Mouse (Mus musculus) MEL (cell line): ENCODE measurements around the gene Zfp189. TPM values are rescaled to one million over a fixed set of nuclear protein-coding genes. Genes with fewer than 3 reads are reported as not detected.
A peak's percentile ranks its signal among the peaks of the same experiment; 100 is the strongest.
"Not testable (repeated sequence)": the region's sequence is repeated elsewhere in the genome, so short reads cannot be mapped to it uniquely, and the experiment has no call there.

Source experiments
- DNase-seq: peaks from one replicate; pipeline ENCODE4 v3.0.0; 2011; ENCODE audit warnings: low read depth, low spot score
- H3K27ac ChIP-seq: 2 replicates; pipeline ENCODE4 v1.5.1; 2012; ENCODE audit warnings: low read depth, mild to moderate bottlenecking, control low read depth, low read length, moderate library complexity; ENCODE audit not compliant: control insufficient read depth
- H3K27me3 ChIP-seq, 2 experiments: fragments of 150-350 bp in 1 of 2; sonication (generic) in 1 of 2; 2 replicates each; pipeline ENCODE4 v1.6.1; 2012; ENCODE audit warnings: low read length in 2 of 2, mild to moderate bottlenecking in 2 of 2, improper control_type of control experiment in 1 of 2, moderate library complexity in 1 of 2; ENCODE audit not compliant: insufficient read depth in 2 of 2, control insufficient read depth in 1 of 2
- H3K36me3 ChIP-seq, 2 experiments: 2 replicates each; pipeline ENCODE4 v1.6.1; 2012 to 2014; ENCODE audit warnings: low read length in 2 of 2, improper control_type of control experiment in 1 of 2, inconsistent platforms in 1 of 2, mild to moderate bottlenecking in 1 of 2; ENCODE audit not compliant: insufficient read depth in 2 of 2, control insufficient read depth in 1 of 2
- H3K4me1 ChIP-seq, 2 experiments: fragments of 150-350 bp in 1 of 2; sonication (generic) in 1 of 2; 2 replicates each; pipeline ENCODE4 v1.6.1; 2012; ENCODE audit warnings: low read length in 2 of 2, improper control_type of control experiment in 1 of 2, mild to moderate bottlenecking in 1 of 2; ENCODE audit not compliant: insufficient read depth in 2 of 2, control insufficient read depth in 1 of 2
- H3K4me3 ChIP-seq, 2 experiments: fragments of 150-350 bp in 1 of 2; sonication (generic) in 1 of 2; 2 replicates each; pipeline ENCODE4 v1.5.1; 2012; ENCODE audit warnings: low read depth in 2 of 2, low read length in 2 of 2, mild to moderate bottlenecking in 2 of 2, moderate library complexity in 2 of 2, control low read depth in 1 of 2, improper control_type of control experiment in 1 of 2; ENCODE audit not compliant: control insufficient read depth in 1 of 2, insufficient read depth in 1 of 2
- H3K79me2 ChIP-seq: 2 replicates; pipeline ENCODE4 v1.6.1; 2012; ENCODE audit warnings: mild to moderate bottlenecking, low read length, moderate library complexity; ENCODE audit not compliant: control insufficient read depth, poor library complexity, insufficient read depth
- H3K9ac ChIP-seq: 2 replicates; pipeline ENCODE4 v1.6.1; 2012; ENCODE audit warnings: low read depth, mild to moderate bottlenecking, control low read depth, low read length, moderate library complexity; ENCODE audit not compliant: control insufficient read depth, poor library complexity, severe bottlenecking
- H3K9me3 ChIP-seq: fragments of 150-350 bp; sonication (generic); replicated peaks from 2 replicates; pipeline ENCODE4 v1.6.1; 2012; ENCODE audit warnings: mild to moderate bottlenecking, low read length, improper control_type of control experiment, moderate library complexity; ENCODE audit not compliant: insufficient read depth
- BHLHE40 ChIP-seq: IDR thresholded peaks from 2 replicates; pipeline ENCODE4 v1.6.1; 2012; ENCODE audit warnings: low read depth, mild to moderate bottlenecking, inconsistent platforms, low read length, improper control_type of control experiment, borderline replicate concordance
- CHD1 ChIP-seq: IDR thresholded peaks from 2 replicates; pipeline ENCODE4 v1.6.1; 2012; ENCODE audit warnings: low read depth, mild to moderate bottlenecking, inconsistent platforms, low read length, improper control_type of control experiment
- CTCF ChIP-seq, 3 experiments: IDR thresholded peaks in 2 of 3; conservative IDR thresholded peaks in 1 of 3; 2 replicates each; pipeline ENCODE4 v1.5.1; 2011 to 2012; ENCODE audit warnings: low read length in 3 of 3, low read depth in 2 of 3, mild to moderate bottlenecking in 2 of 3, improper control_type of control experiment in 1 of 3, inconsistent platforms in 1 of 3, mixed read lengths in 1 of 3, moderate library complexity in 1 of 3; ENCODE audit not compliant: control insufficient read depth in 1 of 3, insufficient read depth in 1 of 3, poor library complexity in 1 of 3, severe bottlenecking in 1 of 3
- E2F4 ChIP-seq: IDR thresholded peaks from 2 replicates; pipeline ENCODE4 v1.6.1; 2011; ENCODE audit warnings: low read depth, low read length, improper control_type of control experiment, borderline replicate concordance
- EP300 ChIP-seq, 2 experiments: IDR thresholded peaks; 2 replicates each; pipeline ENCODE4 v1.6.1; 2011; ENCODE audit warnings: improper control_type of control experiment in 2 of 2, low read length in 2 of 2, low read depth in 1 of 2, mild to moderate bottlenecking in 1 of 2
- ETS1 ChIP-seq: IDR thresholded peaks from 2 replicates; pipeline ENCODE4 v1.6.1; 2012; ENCODE audit warnings: low read depth, mild to moderate bottlenecking, inconsistent platforms, low read length, improper control_type of control experiment, moderate library complexity
- GATA1 ChIP-seq: IDR thresholded peaks from 2 replicates; pipeline ENCODE4 v1.6.1; 2011; ENCODE audit warnings: low read depth, low read length, improper control_type of control experiment
- HCFC1 ChIP-seq: IDR thresholded peaks from 2 replicates; pipeline ENCODE4 v1.6.1; 2012; ENCODE audit warnings: low read depth, mild to moderate bottlenecking, inconsistent platforms, low read length, improper control_type of control experiment, moderate library complexity
- MAFK ChIP-seq: IDR thresholded peaks from 2 replicates; pipeline ENCODE4 v1.6.1; 2011; ENCODE audit warnings: low read depth, mild to moderate bottlenecking, low read length, improper control_type of control experiment, borderline replicate concordance
- MAX ChIP-seq: IDR thresholded peaks from 2 replicates; pipeline ENCODE4 v1.6.1; 2011; ENCODE audit warnings: low read length, improper control_type of control experiment
- MAZ ChIP-seq: IDR thresholded peaks from 2 replicates; pipeline ENCODE4 v1.6.1; 2012; ENCODE audit warnings: low read depth, mild to moderate bottlenecking, inconsistent platforms, low read length, improper control_type of control experiment
- MEF2A ChIP-seq: IDR thresholded peaks from 2 replicates; pipeline ENCODE4 v1.6.1; 2014; ENCODE audit warnings: low read depth, mild to moderate bottlenecking, inconsistent platforms, low read length, improper control_type of control experiment; ENCODE audit not compliant: poor library complexity, insufficient replicate concordance, severe bottlenecking; ENCODE audit errors: extremely low read depth
- MXI1 ChIP-seq: IDR thresholded peaks from 2 replicates; pipeline ENCODE4 v1.6.1; 2011; ENCODE audit warnings: mild to moderate bottlenecking, low read depth, low read length, improper control_type of control experiment
- NRF1 ChIP-seq: IDR thresholded peaks from 2 replicates; pipeline ENCODE4 v1.6.1; 2014; ENCODE audit warnings: low read depth, mild to moderate bottlenecking, inconsistent platforms, low read length, improper control_type of control experiment, moderate library complexity; ENCODE audit not compliant: poor library complexity, insufficient read depth, severe bottlenecking
- POLR2A ChIP-seq, 2 experiments: IDR thresholded peaks; 2 replicates each; pipeline ENCODE4 v1.6.1; 2011 to 2012; ENCODE audit warnings: low read length in 2 of 2, mild to moderate bottlenecking in 2 of 2, control low read depth in 1 of 2, improper control_type of control experiment in 1 of 2, low read depth in 1 of 2, moderate library complexity in 1 of 2; ENCODE audit not compliant: control insufficient read depth in 1 of 2, insufficient read depth in 1 of 2, poor library complexity in 1 of 2
- POLR2AphosphoS2 ChIP-seq: IDR thresholded peaks from 2 replicates; pipeline ENCODE4 v1.6.1; 2011; ENCODE audit warnings: low read length, improper control_type of control experiment
- RAD21 ChIP-seq: IDR thresholded peaks from 2 replicates; pipeline ENCODE4 v1.6.1; 2011; ENCODE audit warnings: mild to moderate bottlenecking, low read depth, low read length, improper control_type of control experiment
- RCOR1 ChIP-seq: IDR thresholded peaks from 2 replicates; pipeline ENCODE4 v1.6.1; 2012; ENCODE audit warnings: low read depth, mild to moderate bottlenecking, inconsistent platforms, low read length, improper control_type of control experiment
- TAL1 ChIP-seq: IDR thresholded peaks from 2 replicates; pipeline ENCODE4 v1.6.1; 2012; ENCODE audit warnings: mild to moderate bottlenecking, inconsistent platforms, low read length, moderate library complexity, mixed read lengths
- TBP ChIP-seq: IDR thresholded peaks from 2 replicates; pipeline ENCODE4 v1.8.0; 2011; ENCODE audit warnings: low read depth, low read length, improper control_type of control experiment
- UBTF ChIP-seq: IDR thresholded peaks from 2 replicates; pipeline ENCODE4 v1.6.1; 2012; ENCODE audit warnings: low read depth, mild to moderate bottlenecking, inconsistent platforms, low read length, improper control_type of control experiment, moderate library complexity, borderline replicate concordance; ENCODE audit not compliant: insufficient read depth
- ZKSCAN1 ChIP-seq: IDR thresholded peaks from 2 replicates; pipeline ENCODE4 v1.6.1; 2012; ENCODE audit warnings: low read depth, mild to moderate bottlenecking, inconsistent platforms, low read length, improper control_type of control experiment, moderate library complexity
- ZNF384 ChIP-seq: IDR thresholded peaks from 2 replicates; pipeline ENCODE4 v1.6.1; 2012; ENCODE audit warnings: low read depth, mild to moderate bottlenecking, inconsistent platforms, low read length, improper control_type of control experiment
- polyA plus RNA-seq, 2 experiments: library from polyadenylated mRNA; stranded (reverse) in 1 of 2; unstranded in 1 of 2; fragments of >175 nt in 1 of 2; fragments of >200 nt in 1 of 2; gene quantifications; 2 replicates each; pipeline versions ENCODE4 v1.2.1 to v1.2.4; 2012; ENCODE audit warnings: low replicate concordance in 2 of 2, low read depth in 1 of 2; ENCODE audit not compliant: insufficient read length in 2 of 2, insufficient read depth in 1 of 2, missing spikeins in 1 of 2
- total RNA-seq: library from RNA; depleted of rRNA; stranded (reverse); fragments of 300-350 nt; gene quantifications from 2 replicates; pipeline ENCODE4 v1.2.3, GENCODE M21; 2012

Zfp189 gene
- total and polyA plus RNA-seq, 3 experiments: 3.3 to 5.3 TPM; not detected in 1

DNA sequence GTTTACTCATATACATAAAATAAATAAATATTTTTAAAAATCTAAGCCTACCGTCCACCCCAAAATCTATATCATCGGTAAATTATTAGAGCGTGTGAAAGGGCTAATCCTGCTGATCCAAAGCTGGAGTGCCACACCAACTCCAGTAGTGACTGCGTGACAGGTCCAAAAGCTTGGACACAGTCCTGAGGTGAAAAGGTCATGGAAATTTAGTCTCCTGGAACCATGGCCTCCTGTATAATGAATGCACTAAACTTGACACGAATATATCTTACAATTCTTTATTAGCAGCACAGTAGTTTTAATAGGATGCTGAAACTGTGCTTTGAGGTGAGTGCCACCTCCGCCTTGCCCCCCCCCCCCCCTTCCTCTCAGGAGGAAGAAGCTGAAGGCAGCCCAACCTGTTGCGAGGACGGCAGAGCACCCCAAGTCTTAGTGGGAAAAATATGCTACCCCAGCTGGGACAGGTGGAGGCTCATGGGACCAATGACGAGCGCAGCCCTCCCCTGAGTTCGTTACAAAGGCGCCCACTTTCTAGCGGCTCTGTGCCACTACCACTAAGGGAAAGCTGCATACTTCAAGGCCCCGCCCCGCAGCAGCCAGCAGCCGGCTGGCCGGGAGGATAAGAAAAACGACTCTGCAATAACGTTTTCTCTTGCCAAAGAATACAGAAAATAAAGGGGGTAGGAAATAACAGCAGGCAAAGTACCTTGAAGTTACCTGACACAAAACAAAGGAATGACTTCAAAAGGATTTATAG, 42.7 kb upstream of the Zfp189 start (continued):
- TF ChIP-seq EP300 (IDR thresholded peaks at IDR 0.05; ENCODE audit: low read depth in 1 of 2, low read length in 2 of 2) (peak; percentile 39 to 86; a peak in 3 of 4 replicates), POLR2AphosphoS2 (no peak), BHLHE40 (no peak), ETS1 (peak; percentile 18; the same call in 1 of the 2 replicates), RCOR1 (no peak), RAD21 (no peak), CHD1 (no peak), POLR2A (IDR thresholded peaks at IDR 0.05; ENCODE audit: control insufficient read depth in 1 of 2, insufficient read depth in 1 of 2, low read depth in 1 of 2, low read length in 2 of 2, poor library complexity in 1 of 2) (no peak; a peak in 1 of 4 replicates), MAZ (peak; percentile 45; the same call in 1 of the 2 replicates), CTCF (IDR thresholded peaks at IDR 0.05 in 2 of 3, conservative IDR thresholded peaks at IDR 0.05 in 1 of 3; ENCODE audit: control insufficient read depth in 1 of 3, insufficient read depth in 1 of 3, low read depth in 2 of 3, low read length in 3 of 3, poor library complexity in 1 of 3, severe bottlenecking in 1 of 3) (no peak), MAX (no peak), UBTF (no peak), ZNF384 (no peak), MEF2A (no peak), TBP (no peak), ZKSCAN1 (no peak), E2F4 (no peak), TAL1 (peak; percentile 62), MXI1 (no peak), MAFK (no peak), NRF1 (no peak), GATA1 (no peak; the same call in 1 of the 2 replicates), HCFC1 (no peak)

DNA sequence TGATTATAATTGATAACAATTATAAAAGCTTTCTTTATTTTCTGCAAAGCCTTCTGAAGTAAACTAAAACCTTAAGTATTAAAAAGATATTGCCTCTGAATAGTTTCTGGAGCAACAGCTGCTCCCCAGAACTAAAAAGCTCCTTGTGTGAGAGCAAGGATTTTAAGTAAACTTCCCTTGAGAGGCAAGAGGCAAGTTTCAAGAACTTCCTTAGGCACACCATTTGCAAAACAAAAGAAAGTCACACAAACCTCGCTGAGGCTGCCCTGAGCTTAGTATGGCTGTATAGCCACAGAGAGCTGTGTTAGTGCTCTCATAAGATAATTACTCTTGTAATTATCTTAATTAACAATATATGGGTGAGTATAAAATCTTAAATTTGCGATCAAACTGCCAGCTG, 41.9 kb upstream of the Zfp189 start:
- DNase-seq: peak; percentile 16
- not testable (repeated sequence) for H3K9ac ChIP-seq, H3K27me3 ChIP-seq, H3K4me1 ChIP-seq, H3K9me3 ChIP-seq, H3K79me2 ChIP-seq, H3K36me3 ChIP-seq
- Histone ChIP-seq H3K4me3 (peak overlapping the region in 1 of 2 experiments; percentile 49; a peak in 2 of 4 replicates), H3K27ac (peak overlapping the region; percentile 37; the same call in 1 of the 2 replicates)
